Mouse (Mus musculus): ENCODE measurements around the gene Galp.

- no peak for TF ChIP-seq CTCF (IDR thresholded peaks at IDR 0.05; ENCODE audit: low read depth, low read length)
- no peak for TF ChIP-seq POLR2A (IDR thresholded peaks at IDR 0.05; ENCODE audit: extremely low read depth, insufficient read depth, low read length)
Measured at GRCm38 (mm10) chr7:6221978-6222377, 25.1 kb downstream of the Galp start, which contains the start of gene Zscan5b.
